ENCODE assay signal across 8 mouse cellular contexts in the genomic region with DNA sequence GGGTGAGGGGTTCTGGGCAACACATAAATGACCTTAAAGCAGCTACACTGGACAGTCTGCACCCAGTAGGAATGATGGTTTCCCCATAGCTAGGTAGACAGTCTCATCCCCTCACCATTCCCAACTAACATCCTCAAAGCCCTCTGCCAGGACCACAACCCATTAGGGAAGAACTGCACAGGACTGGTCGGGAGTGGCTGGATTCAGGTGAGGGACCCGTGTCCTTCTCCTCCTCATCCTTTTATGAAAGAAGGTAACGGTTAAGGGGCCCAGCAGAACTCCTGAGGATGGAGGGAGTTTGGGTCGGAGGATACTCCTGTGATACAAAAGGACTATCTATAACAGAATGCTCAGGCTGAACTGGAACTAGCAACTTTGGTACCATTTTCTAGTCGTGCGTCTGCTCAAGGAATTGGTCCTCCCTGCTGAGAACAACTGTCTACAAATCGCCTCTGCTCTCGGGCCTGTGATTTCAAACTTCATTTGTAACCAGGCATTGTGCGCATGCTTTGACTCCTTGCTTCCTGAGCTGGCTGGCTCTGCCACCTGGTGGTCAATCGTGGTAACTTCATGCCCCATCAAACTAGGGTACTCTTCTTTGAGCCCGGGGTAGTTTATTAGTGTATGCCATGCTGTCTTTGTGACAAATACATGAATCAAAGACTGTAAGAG.
DNase-seq lines count a peak whose midpoint lies in the region; ATAC-seq and TF ChIP-seq lines count a peak whose summit lies in the region.

No protein-coding gene starts in this region.

- H3K9ac ChIP-seq in hindbrain, postnatal 0 days (replicated peaks; ENCODE audit: low read length), result no peak overlapping the region

- H3K4me1 ChIP-seq in hindbrain, postnatal 0 days (ENCODE audit: insufficient read depth, low read length), result no peaks in the 10 kb centered on the region
- peaks cover 10% of the 10 kb centered on the region; the same call in 1 of the 2 replicates for H3K4me1 ChIP-seq in midbrain, embryonic 10.5 days

- peak; percentile 89 for ATAC-seq in hindbrain, postnatal 0 days

- H3K4me3 ChIP-seq in hindbrain, postnatal 0 days (ENCODE audit: low read length), result no peak overlapping the region
- H3K4me3 ChIP-seq in midbrain, embryonic 10.5 days, result no peak overlapping the region

- TF ChIP-seq CTCF in hindbrain, postnatal 0 days (IDR thresholded peaks at IDR 0.05; ENCODE audit: low read depth), result peak; percentile 98

- H3K9me3 ChIP-seq in hindbrain, postnatal 0 days (ENCODE audit: low read length), result no peaks in the 10 kb centered on the region
- H3K9me3 ChIP-seq in midbrain, embryonic 10.5 days (replicated peaks), result no peaks in the 10 kb centered on the region

- peak; percentile 65 for DNase-seq in T-cell, adult 2 months (ENCODE audit: low spot score)
- DNase-seq in cerebellum, postnatal 14 days, result peak; percentile 88 to 90
- DNase-seq in frontal cortex, postnatal 25 days (ENCODE audit: low spot score in 2 of 2), result peak; percentile 76 to 80
- peak; percentile 90 for DNase-seq in hindbrain, postnatal 0 days (ENCODE audit: low spot score)
- peak; percentile 70 for DNase-seq in left cerebral cortex, adult 11 months (ENCODE audit: low spot score)
- peak; percentile 77 for DNase-seq in midbrain, embryonic 10.5 days (ENCODE audit: low spot score)
- peak; percentile 77 for DNase-seq in right cerebral cortex, postnatal 25 days
- DNase-seq in urinary bladder, postnatal 36 days (ENCODE audit: low spot score in 2 of 2), result peak; percentile 52 to 78

- no peaks in the 10 kb centered on the region for H3K27me3 ChIP-seq in hindbrain, postnatal 0 days (ENCODE audit: insufficient read depth, low read length)
- no peaks in the 10 kb centered on the region for H3K27me3 ChIP-seq in midbrain, embryonic 10.5 days (ENCODE audit: low read depth, poor library complexity, severe bottlenecking)

- H3K36me3 ChIP-seq in hindbrain, postnatal 0 days (ENCODE audit: insufficient read depth, low read length), result no peaks in the 10 kb centered on the region
- no peaks in the 10 kb centered on the region for H3K36me3 ChIP-seq in midbrain, embryonic 10.5 days

- no peak overlapping the region for H3K4me2 ChIP-seq in hindbrain, postnatal 0 days (ENCODE audit: low read depth, low read length)

- no peak overlapping the region for H3K27ac ChIP-seq in hindbrain, postnatal 0 days
- peak overlapping the region; percentile 38; the same call in 1 of the 2 replicates for H3K27ac ChIP-seq in midbrain, embryonic 10.5 days (replicated peaks)

- 28% methylated on average over 11 of the region's 11 CpGs for WGBS in hindbrain, postnatal 0 days
- 30% methylated on average over 11 of the region's 11 CpGs for WGBS in midbrain, embryonic 10.5 days
